In genomic region chr1:59119720-59120457, GRCm38 (mm10) we compare ENCODE assay signal across 8 mouse cellular contexts. TPM values are rescaled to one million over a fixed set of nuclear protein-coding genes. Genes with fewer than 3 reads are reported as not detected.
DNase-seq lines count a peak whose midpoint lies in the region; ATAC-seq and TF ChIP-seq lines count a peak whose summit lies in the region.

Gene Tmem237, minus strand, starts transcription at chr1:59120408.

- peak within 1 kb of the TSS; percentile 95 for H3K27ac ChIP-seq in hindbrain, postnatal 0 days
- peak within 1 kb of the TSS; percentile 93 for H3K27ac ChIP-seq in left cerebral cortex, adult 2 months

- intact Hi-C loops in left cerebral cortex, adult 2 months (cut with DNase I), result loop anchor here (2.0 to 10.0 kb wide), 5 partner anchors 43 to 205 kb away; partner anchors contain the start of genes Als2, Mpp4, Stradb and Trak2

- no peaks in the 10 kb centered on the region for H3K4me1 ChIP-seq in hindbrain, postnatal 0 days (ENCODE audit: insufficient read depth, low read length)

- H3K27me3 ChIP-seq in hindbrain, postnatal 0 days (ENCODE audit: insufficient read depth, low read length), result no peaks in the 10 kb centered on the region

- H3K9me3 ChIP-seq in hindbrain, postnatal 0 days (ENCODE audit: low read length), result no peaks in the 10 kb centered on the region

- ATAC-seq in hindbrain, postnatal 0 days, result peak; percentile 98
- ATAC-seq in megakaryocyte, adult 5-6 weeks (ENCODE audit: poor library complexity, severe bottlenecking), result peak; percentile 95

- peaks cover 10% of the 10 kb centered on the region; the same call in 1 of the 2 replicates for H3K36me3 ChIP-seq in hindbrain, postnatal 0 days (ENCODE audit: insufficient read depth, low read length)

- peak within 1 kb of the TSS; percentile 96 for H3K9ac ChIP-seq in hindbrain, postnatal 0 days (replicated peaks; ENCODE audit: low read length)

- DNase-seq in T-cell, adult 2 months (ENCODE audit: low spot score), result peak; percentile 78
- DNase-seq in cerebellum, postnatal 36 days, result peak; percentile 90 to 92
- peak; percentile 86 for DNase-seq in gastrocnemius, adult 18-20 months (ENCODE audit: low spot score)
- peak; percentile 96 for DNase-seq in hindbrain, postnatal 0 days (ENCODE audit: low spot score)
- peak; percentile 93 to 94 for DNase-seq in left cerebral cortex, adult 2 months (ENCODE audit: extremely low spot score in 1 of 2, low spot score in 2 of 2)
- DNase-seq in right cerebral cortex, adult 2 months (ENCODE audit: low spot score in 2 of 2), result peak; percentile 91 to 95
- peak; percentile 92 for DNase-seq in urinary bladder, postnatal 14 days (ENCODE audit: low spot score)

- no peak for TF ChIP-seq CTCF in hindbrain, postnatal 0 days (IDR thresholded peaks at IDR 0.05; ENCODE audit: low read depth)
- TF ChIP-seq CTCF in left cerebral cortex, adult 2 months (IDR thresholded peaks at IDR 0.05), result no peak

- H3K4me3 ChIP-seq in hindbrain, postnatal 0 days (ENCODE audit: low read length), result peak within 1 kb of the TSS; percentile 80
- peak within 1 kb of the TSS; percentile 93 for H3K4me3 ChIP-seq in left cerebral cortex, adult 2 months

- peak within 1 kb of the TSS; percentile 93 for H3K4me2 ChIP-seq in hindbrain, postnatal 0 days (ENCODE audit: low read depth, low read length)

- 0% methylated on average over 67 of the region's 74 CpGs for WGBS in hindbrain, postnatal 0 days

RNA-seq across cellular contexts. Expression of gene Tmem237, which starts in this region (rescaled TPM):
- total RNA-seq in gastrocnemius, adult 18-20 months (2021), result 1 to 10 TPM; 3.2 to 4.4 TPM
- 26.1 and 27.3 TPM in 2 replicates for total RNA-seq in hindbrain, postnatal 0 days (2014; rRNA removed)
- 55.8 and 56.3 TPM in 2 replicates for polyA plus RNA-seq in hindbrain, postnatal 0 days (2015; fragmentation: Nextera tagmentation; extraction: Ambion mirVana)
- 10 to 100 TPM; 30.8 to 31.9 TPM for total RNA-seq in left cerebral cortex, adult 2 months (2021)
- 2.4 and 5.8 TPM in 2 replicates for total RNA-seq in megakaryocyte, adult 5-6 weeks (2015)
- 7.2 and 11.0 TPM in 2 replicates for total RNA-seq in megakaryocyte, adult 5-6 weeks (2017)

Comparison
In these comparisons a context has a peak if more than half of its experiments do, and no peak if none do; other contexts are left out.
1. Peak in every context shown above with its lines: DNase-seq, ATAC-seq, H3K4me3 ChIP-seq and H3K27ac ChIP-seq.